Mouse (Mus musculus) megakaryocyte-erythroid progenitor cell, adult 5-6 weeks (primary cell): ENCODE measurements around the gene Ror1. TPM values are rescaled to one million over a fixed set of nuclear protein-coding genes. Genes with fewer than 3 reads are reported as not detected.

Experiments used
- ATAC-seq: replicated peaks from 2 replicates; pipeline ENCODE4 v1.8.0; 2016; ENCODE audit warnings: mild to moderate bottlenecking, inconsistent platforms; ENCODE audit not compliant: severe bottlenecking, poor library complexity, low FRiP score, low TSS enrichment
- total RNA-seq, 2 experiments: library from RNA; stranded (forward) in 1 of 2; stranded (reverse) in 1 of 2; fragments of 200-1000, 215-1000 nt in 1 of 2; fragments of >200 nt in 1 of 2; fragmentation: Nextera tagmentation in 1 of 2; gene quantifications; 2 replicates each; pipeline ENCODE4 v1.2.3; 2014 to 2017

Gene Ror1
- total RNA-seq, 2 experiments from 2014 or later, result not detected

DNA sequence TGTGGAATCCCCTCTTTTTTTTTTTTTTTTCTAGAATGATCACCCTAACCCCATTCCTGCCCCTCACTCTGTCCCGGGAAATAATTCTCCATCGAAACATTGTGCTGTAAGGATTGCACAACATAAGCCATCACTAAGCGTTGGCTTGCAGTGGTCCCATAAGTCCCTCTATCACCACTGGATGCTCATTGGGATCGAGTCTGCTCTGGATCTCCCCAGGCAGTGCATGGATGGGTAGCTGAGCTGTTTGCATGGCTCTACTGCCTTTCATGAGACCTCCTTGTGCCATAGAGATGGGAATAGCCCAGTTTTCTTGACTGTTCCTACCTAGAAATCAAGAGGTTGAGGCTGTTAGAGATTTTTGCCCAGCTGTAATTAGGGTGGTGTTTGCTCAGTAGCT, 13.0 kb downstream of the Ror1 start:
- no peak for ATAC-seq

DNA sequence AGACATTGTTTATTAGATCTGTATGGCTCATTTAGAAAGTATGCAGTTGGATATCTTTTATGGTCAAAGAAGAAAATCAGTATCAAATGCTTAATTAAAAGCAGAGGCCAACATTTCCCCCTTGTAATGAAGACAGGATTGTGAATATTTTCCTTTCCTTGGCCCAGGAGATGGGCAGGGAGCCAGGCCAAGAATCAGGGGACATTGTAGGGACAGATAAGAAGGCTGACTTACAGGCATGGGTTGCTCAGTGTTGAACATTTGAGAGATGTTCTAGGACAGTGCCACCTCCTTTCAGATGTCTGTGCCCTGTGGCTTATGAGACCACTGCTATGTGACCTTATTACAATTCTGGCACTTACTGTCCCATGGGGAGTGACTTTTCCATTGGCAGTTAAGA, 18.6 kb downstream of the Ror1 start:
- ATAC-seq, result no peak

DNA sequence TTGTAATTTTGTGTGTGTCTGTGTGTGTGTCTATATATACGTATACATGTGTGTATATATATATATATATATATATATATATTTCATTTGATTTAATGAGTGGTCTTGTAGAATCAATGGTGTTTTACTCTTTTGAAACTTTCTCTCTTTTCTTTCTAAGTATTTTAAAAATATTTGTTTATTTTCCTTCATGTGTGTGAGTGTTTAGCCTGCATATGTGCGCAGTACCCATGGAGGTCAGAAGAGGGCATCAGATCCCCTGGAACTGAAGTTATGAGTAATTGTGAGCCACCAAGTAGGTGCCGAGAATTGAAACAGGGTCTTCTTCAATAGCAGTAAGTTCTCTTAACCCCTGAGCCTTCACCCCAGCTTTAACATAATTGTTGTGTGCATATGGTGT, 20.8 kb downstream of the Ror1 start:
- ATAC-seq, result no peak

DNA sequence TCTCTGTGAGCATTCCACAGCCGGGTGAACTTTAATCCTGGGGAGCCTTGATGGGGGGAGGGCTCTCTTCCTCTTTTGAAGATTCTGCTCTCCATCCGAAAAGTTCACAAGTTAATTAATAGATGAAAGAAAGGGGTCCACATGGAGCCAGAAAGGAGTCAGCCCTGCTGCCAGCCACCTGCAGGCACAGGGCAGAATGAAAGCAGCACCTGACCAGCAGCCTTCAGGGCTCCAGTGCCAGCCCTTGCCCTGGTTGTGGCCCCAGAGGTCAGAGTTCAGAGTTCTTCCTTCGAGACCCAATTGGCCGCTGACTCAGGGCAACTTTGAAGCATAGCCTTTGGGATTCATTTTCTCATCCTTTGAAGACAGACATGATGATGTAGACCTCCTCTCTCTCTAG, 23.1 kb downstream of the Ror1 start:
- no peak for ATAC-seq

DNA sequence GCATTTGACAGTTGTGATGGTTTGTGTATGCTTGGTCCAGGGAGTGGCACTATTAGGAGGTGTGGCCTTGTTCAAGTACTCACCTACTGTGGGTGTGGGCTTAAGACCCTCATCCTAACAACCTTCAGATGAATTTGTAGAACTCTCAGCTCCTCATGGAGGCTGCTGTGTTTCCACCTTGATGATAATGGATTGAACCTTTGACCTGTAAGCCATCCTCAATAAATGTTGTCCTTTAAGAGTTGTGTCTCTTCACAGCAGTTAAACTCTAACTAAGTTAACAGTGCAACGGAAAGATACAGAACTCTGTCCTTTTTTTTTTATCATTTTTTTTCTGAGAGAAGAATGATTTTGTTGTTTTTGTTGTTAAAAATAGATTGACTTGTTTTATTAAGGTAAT, 23.8 kb downstream of the Ror1 start:
- no peak for ATAC-seq

DNA sequence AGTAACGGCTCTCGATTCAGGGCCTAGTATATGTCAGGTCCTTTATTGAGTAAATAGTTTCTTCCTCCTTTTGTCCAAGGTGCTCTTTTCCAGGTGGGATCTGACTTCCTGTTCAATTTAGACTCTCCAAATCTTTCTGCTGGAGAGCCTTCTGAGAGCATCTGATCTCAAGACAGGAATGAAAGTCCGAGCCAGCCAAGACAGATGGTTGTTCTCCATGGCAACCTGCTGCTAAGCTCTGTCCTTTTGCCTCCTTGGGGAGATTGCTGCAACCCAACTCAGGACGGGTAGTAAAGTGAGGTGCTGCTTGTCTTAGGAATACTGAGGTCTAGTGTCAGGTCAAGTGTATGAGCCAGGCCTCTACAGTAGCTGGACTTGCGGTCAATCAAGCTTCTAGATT, 25.0 kb downstream of the Ror1 start:
- no peak for ATAC-seq

DNA sequence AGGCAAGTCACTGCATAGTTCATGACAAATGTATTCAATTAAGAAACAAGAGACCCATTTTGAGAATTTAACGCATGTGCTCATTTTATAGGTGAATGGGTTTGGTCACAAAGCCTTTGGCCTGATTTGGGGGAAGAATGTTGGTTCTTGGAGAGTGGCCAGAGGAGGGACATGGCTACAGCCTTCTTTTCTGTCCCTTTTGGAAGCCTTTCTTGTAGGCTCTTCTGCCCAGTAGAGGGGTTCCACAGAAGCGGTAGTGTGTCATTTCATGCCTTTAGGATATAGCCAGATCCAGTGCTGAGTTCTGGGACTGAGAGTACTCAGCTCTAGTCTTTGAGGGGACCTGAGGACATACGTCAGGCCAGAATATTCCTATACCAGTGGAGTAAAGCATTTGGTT, 26.8 kb downstream of the Ror1 start:
- no peak for ATAC-seq

DNA sequence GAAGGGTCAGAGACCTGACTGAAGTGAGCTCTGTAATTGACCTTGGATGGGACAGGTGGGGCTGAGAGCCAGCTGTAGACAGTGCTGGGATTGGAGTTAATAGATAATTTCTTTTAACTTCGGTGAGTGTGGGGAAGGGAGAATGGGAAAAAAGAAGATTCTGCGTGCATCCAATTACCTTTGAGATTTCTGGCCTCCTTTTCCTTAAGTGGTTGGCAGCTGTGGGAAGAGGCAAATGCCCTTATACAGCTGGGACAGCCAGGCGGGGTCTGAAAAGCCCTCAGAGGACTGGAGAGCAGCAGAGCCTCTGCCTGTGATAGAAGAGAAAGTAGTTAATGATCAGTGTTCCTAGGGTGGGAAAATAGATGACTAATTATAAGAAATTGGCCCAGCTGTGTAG, 27.9 kb downstream of the Ror1 start:
- ATAC-seq, result no peak

DNA sequence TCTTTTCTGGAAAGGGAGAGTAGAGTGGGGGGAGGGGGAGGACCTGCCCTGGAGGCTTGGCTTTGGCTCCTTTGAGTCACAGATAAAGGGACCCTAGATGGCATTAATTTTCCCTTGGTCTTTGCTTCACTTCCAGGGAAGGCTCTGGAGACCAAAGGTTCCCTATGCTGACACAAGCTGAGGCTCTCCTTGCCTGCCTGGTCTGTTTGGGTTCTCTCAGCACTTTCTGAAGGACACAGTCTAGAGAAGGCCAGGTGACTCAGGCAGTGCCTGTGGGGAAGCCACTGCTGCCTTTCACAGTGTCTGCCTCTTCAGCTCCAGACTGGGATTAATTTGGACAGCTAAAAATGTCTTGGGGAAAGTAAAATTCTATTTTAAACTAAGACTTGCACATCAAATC, 28.5 kb downstream of the Ror1 start:
- ATAC-seq, result no peak

DNA sequence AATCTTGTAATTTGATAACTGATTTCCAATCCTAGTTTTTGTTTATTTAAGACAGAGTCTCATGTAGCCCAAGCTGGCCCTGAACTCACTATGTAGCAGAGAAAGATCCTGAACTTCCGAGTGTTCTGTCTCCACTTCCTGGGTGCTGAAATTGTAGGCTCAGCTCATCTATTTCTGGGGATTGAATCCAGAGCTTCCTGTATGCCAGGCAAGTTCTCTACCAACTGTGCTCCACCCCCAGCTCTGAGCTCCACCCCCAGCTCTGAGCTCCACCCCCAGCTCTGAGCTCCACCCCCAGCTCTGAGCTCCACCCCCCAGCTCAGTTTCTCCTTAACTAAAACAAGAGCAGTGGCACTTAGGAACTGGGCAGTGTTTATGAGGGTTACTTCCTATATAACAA, 29.3 kb downstream of the Ror1 start:
- no peak for ATAC-seq

DNA sequence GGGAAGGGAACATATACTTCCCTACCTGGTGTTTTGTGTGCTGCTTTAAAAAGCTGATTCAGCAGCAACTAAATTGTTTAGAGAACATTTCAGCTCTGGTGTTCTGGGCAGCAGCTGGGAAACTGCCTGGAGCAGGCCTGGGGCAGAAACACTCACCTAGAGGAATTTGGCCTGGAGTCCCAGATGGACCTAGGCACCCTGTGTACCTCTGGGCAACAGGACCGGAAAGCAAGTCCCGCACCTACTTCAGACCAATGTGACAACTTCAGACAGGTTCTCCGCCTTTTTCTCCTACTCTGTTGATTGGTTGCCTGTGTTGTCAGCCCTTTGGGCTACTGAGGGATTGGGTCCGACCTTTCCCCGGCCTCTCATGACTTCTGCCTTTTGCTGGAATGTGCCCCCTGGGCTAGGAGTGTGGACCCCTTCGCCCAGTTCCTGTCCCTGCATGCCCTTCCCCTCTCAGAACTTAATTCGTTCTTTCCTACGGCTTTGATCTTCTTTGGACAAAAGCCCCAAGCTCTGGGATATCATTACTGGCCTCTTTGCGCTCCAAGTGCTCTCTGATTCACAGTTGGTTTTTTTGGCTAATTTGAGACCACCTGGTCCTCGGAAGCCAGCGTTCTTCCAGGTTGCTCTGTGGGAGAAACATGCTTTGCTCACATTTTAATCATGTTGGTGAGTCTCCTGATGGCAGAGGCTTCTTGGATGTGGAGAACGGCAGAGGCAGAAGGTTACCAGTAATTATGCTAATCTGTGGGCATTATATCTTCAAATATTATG, 31.1 kb downstream of the Ror1 start:
- ATAC-seq, result no peak

DNA sequence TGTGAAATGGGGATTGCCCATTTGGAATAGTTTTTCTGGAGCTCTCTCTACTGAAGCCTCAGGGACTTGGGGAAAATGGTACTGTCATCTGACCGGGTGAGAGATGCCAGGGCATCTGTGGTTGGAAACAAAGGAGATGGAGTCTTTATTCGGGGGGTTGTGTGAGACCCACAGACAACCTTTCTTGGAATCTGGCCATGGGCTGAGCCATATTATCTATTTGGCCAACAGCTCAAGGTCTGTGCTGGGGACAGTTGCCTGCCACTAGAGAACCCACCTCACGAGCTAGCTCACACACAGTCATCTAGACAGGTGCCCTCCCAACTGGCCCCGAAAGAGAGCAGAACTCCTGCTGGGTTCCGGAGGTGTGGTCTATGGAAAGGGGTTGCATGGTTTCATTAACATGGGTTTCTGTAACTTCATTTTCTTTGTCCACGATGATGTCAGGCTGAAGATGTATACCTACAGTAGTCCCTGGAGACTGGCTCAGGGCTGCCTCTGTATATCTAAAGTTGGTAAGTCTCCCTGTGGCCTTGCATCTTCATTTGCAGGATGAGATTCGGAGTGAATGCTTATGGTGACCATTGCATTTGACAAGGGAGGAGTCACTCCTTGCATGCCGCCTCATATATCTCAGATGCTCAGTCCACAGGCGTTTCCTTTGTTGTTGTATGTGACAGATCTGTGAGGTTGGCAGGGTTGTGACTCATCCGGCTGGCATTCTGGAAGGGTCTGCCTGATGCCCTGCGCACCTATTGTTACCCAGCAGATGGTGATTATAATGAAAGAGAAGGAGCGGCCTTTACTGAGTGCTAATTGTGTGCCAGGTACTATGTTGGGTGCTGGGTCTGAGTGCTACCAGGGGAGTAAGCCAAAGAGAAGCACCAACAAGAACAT, 32.7 kb downstream of the Ror1 start:
- no peak for ATAC-seq

DNA sequence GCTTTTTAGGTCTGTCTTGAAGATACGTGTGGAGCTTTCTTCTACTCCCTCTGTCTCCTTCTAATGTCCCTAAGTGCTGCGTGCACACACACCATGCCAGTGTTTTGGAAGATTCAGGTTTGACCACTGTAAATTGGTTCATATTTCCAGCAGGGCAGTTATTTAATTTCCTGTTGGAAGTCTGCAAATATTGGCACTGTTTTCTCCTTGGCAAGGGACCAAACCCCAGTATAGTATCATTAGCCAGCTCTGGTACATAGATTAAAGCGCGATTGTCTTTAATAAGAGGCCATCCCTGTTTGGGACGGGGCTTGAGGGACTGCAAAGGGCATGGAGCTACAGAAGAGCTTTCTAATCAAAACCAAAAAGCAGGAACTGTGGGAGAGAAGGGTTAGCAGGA, 33.6 kb downstream of the Ror1 start:
- ATAC-seq, result no peak

DNA sequence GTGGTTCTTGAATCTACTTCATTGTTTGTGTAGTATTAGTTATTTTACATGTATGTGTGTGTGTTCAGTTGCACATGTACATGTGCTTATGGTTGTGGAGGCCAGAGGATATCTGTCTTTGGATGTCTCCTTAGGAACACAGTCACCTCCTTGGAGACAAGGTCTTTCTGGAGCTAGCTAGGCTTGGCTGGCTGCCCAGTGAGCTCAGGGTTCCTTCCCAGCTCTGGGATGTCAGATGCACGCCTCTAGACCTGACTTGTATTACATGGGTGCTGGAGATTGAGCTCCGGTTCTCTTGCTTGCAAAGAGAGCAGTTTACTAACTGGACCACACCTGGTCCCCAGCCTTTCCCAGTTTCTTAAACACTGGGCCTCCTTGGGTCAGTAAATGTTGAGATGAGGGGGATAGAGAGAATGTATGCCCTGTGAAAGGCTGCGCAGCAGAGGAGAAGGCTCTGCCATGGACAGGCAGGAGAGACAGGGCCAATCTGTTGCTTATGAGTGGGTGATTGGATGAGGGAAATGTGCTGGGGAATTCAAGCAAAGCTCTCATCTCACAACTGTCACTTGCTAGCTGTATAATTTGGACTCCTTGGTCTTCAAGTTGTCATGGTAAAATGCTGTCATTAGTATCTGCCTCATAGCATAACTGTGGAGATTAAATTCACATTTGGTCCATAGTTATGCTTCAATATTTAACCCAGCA, 35.3 kb downstream of the Ror1 start:
- no peak for ATAC-seq

DNA sequence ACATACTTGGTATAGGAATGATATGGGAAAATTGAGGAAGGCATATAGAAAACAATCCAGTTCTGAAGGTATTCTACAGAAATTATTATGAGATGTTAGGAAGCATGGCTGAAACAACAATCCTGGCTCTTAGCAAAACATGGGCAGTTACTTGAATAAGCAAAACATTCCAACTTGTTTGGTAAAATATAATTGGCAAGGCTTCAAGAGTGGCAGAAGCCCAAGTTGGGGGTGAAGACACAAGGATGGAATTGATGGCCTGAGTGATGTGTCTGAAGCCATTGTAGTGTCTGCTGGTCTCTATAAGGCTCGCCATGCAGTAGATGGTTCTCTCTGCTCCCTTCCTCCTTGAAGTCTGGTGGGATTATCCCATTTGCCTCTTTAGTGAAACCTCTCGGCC, 35.9 kb downstream of the Ror1 start:
- no peak for ATAC-seq

DNA sequence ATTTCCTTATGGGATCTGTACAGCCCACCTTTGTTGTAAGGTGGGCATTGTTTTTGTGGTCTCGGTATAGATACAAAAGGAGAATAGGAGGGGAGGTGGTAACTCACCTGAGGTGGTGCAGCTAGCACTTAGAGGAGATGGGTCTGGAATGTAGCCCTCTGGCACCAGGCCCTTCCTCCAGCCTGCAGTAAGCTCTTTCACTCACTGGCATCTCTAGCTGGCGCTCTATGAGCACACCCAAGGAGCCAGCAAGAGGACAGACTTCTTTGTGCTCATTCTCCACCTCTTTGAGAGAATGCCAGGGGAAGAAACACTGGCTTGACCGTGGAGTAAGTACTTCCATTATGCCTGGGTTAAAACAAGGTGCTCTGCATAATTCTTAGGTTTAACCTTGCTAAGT, 36.7 kb downstream of the Ror1 start:
- ATAC-seq, result no peak

DNA sequence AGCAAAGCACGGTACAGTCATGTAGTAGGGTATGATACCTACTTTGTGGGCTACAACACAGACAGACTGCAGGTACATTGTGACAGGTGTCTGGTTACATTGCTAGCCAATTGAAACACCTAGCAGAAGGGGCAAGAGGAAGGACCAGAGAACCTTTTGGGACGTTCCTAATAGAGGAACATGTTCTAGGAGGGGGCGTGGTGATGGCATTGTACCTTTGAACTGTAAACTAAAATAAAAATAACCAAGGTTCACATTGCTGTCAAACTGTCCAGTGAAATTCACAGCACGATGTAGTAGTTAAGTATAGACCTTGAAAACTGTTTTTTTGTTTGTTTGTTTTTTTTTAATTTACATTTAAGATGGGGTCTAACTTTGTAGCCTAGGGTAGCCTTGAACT, 40.5 kb downstream of the Ror1 start:
- no peak for ATAC-seq

DNA sequence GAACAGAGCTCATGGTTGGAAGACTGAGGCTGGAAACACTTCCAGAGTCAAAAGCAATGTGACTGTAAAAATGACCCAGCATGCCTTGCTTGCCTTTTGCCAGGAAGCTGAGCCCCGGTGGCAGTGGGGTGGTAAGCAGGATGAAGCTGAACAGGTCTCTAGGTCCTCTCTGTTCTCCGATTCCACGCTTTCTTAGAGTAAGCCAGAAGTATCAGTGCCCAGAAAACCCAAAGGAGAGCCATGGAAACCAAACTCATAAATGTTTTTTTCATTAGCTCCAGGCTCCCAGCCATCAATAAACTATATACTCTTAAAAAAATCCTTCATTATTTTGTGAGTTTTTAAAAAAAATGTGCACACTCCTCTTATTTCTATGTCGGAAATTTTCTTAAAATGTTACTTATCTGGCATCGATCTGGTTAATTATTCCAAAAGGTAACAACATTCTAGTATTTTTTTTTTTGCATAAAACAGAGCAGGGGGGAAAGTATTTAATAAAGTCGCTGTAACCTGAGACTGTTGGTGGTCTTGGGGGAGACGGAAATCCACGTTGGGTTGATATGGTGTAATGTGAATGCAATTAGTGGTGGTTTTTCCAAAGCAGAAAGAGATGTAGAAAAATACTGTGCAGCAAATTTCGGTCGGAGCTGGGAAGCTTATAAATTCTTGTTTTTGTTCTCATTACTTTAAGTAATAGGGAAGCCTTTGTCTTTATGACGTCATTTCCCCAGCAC, 41.7 kb downstream of the Ror1 start:
- ATAC-seq, result no peak

DNA sequence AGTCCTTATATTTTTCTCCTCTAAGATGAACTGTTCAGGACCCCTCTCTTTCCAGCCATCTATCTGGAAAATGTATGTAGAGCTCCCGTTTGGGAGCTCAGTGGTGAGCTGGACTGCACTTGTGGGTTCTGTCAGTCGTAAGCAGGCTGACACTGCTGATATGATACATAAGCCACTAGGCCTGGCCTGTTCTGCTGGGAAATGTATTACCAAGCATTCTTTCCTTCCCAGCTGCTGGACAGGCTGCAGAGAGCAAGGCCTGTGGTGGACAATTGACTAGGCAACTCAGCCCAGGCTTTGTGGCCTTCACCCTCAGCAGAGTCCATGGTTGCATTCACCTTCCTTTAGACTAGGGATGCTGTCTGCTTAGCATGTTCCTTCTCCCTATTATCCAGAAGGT, 46.0 kb downstream of the Ror1 start:
- ATAC-seq, result no peak

DNA sequence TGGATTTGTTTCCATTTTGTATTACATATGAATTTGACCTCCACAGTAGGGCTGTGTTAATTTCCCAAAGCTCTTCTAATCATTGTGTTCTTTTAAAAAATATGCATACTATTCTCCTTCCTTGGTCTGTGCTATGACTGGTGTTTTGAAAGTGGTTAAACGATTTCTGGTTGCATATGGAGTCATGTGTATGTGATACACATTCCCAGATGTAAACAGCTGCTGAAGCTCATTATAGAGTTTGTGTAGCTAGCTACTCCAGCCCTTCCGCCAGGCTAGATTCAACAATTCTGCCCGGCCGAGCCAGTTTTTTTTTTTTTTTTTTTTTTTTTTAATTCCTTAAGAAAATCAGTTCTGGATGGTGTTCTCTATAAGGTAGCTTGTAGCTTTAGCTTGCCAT, 49.2 kb downstream of the Ror1 start:
- ATAC-seq, result no peak
